Mouse (Mus musculus) embryo, embryonic 11.5 days (tissue): ENCODE results near the gene Tubb4a.
A peak's percentile ranks its signal among the peaks of the same experiment; 100 is the strongest.

Source experiments
- DNase-seq: peaks from one replicate; pipeline ENCODE4 v3.0.0-alpha.2; 2012; ENCODE audit warnings: low read depth, low spot score

Tubb4a gene

DNA sequence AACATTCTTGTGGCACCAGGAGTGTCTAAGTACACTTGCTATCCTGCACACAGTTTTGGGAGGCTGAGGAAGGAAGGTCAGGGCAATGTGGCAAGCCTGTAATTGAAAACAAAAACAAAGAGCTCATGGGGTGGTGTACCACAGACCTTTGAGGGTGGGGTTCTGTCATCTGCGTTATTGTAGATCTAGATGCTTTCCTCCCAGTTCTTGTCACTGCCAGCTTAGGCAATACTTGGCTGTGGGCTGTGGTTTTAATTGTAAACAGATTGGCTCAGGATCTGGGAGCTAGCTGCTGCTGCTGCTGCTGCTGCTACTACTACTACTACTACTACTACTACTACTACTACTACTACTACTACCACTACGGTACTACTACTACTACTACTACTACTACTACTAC, 14.7 kb upstream of the Tubb4a start:
- DNase-seq = no peak

DNA sequence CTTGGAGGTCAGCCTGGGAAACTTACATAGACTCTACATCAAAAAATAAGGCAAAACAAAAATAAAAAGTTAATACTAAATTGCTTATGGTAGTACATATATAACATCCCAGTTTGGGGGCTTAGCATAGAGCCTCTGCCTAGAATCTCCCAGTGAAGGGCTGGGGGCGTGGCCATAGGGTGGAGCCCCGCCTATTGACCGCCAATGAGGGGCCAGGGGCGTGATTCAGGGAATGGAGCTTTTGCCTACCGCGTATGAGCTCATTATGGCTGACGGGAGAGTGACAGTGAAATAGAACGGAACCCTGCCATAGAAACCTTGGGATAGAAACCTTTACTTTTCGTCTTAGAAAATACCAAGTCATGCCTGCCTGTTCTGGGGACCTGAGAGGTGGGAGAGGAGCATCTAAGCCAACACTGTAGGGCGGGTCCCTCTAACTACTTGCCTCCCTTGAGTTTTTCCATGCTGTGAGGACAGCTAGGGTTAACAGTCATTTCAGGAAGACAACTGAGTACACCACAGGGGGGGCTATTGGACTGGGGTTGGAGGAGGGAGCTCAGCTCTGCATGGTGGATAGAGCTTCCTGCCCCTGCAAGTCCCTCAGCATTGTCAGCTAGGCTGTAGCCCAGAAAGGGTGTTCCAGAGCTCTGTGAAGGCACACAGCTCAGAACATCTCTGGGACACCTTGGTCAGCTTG, 12.2 kb upstream of the Tubb4a start:
- no peak for DNase-seq

- DNase-seq = no peak
Measured at GRCm38 (mm10) chr17:57098321-57098720, 10.7 kb upstream of the Tubb4a start.

- DNase-seq = peak; percentile 72
Measured at GRCm38 (mm10) chr17:57096623-57096920, 9.0 kb upstream of the Tubb4a start.

GRCm38 (mm10) chr17:57095855-57096622, 8.5 kb upstream of the Tubb4a start:
- DNase-seq = no peak

GRCm38 (mm10) chr17:57094222-57094621, 6.6 kb upstream of the Tubb4a start:
- DNase-seq = no peak

DNA sequence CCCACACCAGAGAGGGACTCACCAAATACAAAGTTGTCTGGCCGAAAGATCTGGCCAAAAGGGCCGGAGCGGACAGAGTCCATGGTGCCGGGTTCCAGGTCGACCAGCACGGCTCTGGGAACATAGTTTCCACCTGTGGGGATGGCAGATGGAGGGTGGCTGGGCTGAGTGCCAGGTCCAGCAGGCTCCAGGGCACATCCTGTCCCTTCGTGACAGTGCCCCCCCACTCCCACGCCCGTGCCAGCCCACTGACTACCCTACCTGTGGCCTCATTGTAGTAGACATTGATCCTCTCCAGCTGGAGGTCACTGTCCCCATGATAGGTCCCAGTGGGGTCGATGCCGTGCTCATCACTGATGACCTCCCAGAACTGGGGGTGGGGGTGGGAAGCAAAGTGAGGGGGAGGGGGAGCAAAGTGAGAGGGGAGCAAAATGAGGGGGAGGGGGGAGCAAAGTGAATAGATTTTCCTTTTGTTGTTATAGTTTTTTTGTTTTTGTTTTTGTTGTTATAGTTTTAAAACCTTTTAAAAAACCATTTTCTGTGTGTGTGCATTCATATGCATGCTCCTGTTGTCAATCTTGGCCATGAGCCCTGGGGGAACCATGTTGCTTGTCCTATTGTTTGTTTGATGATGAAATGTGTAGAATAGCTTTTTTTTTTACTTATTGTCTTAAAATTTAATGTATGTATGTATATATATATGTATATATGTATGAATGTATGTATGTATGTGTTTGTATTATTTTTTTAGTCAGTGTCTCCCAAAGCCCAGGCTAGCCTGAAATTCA, 1.4 kb downstream of the Tubb4a start:
- DNase-seq = no peak

DNA sequence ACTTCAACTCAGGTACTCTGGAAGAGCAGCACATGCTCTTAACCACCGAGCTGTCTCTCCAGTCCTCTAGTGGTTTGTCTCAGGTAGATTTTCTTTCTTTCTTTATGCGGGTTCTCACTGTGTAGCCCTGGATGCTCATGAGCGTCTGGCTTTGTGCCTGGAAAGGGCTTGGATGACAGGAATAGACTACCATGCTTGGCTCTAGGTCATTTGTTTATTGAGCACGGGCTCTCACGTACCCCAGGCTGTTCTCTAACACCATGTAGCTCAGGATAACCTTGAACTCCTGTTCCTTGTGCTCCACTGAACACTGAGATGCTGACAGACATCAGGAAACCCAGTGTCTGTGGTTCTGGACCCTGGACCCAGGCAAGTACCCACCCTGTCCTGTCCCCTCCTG, 5.1 kb downstream of the Tubb4a start:
- DNase-seq = no peak

DNA sequence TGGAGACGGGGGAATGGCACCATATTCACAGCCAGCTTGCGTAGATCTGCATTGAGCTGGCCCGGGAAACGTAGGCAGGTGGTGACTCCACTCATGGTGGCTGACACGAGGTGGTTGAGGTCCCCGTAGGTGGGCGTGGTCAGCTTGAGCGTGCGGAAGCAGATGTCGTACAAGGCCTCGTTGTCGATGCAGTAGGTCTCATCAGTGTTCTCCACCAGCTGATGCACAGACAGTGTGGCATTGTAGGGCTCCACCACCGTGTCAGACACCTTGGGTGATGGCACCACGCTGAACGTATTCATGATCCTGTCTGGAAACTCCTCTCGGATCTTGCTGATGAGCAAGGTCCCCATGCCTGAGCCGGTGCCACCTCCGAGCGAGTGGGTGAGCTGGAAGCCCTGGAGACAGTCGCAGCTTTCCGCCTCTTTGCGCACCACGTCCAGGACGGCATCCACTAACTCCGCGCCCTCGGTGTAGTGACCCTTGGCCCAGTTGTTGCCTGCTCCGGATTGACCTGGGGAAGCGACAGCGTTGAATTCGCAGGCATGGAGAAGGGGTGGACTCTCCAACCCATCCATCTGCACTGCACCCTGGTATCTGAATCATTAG, 6.2 kb downstream of the Tubb4a start:
- no peak for DNase-seq

- DNase-seq = no peak
Measured at GRCm38 (mm10) chr17:57079919-57080318, 7.7 kb downstream of the Tubb4a start.

GRCm38 (mm10) chr17:57078336-57078735, 9.2 kb downstream of the Tubb4a start, which contains the start of gene Dennd1c:
TSS of gene Dennd1c (minus strand) at chr17:57078514.
- no peak for DNase-seq

DNA sequence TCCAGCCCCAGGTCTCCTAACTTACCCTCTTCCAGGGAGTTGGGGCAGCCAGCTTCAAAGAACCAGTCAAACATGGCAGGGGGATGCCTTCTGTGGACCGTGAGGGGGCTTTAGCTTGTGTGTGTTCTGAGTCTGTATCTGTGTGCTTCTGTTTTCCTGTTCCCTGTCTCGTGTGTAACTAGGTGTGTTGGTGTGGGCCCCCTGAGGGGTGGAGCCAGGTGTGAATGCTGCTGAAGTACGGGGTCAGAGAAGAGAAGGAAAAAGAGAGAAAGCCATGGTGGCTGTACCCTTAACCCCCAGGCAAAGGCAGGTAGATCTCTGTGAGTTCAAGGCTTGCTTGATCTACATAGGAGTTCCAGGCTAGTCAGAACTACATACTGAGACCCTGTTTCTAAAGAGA, 10.7 kb downstream of the Tubb4a start:
- DNase-seq = no peak

- DNase-seq = no peak
Measured at GRCm38 (mm10) chr17:57070699-57071098, 16.9 kb downstream of the Tubb4a start.

DNA sequence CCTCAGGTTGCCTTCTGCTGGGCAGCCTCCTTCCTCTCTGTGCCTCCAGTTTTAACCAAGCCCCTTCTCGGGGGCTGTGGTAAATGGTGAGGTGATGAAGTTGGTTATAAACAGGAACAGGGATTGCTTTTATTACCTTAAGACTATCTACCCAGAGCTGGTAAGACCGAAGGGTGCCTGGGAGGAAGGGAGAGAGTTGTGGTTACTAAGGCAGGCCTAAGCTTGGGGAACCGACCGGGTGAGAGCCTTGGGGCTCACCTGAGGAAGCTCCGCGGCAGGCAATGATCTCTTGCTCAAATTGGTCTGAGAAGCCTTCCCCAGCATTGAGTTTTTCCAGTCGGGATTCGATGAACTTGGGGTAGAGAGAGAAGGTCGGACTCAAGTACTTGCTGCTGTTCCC, 17.3 kb downstream of the Tubb4a start:
- DNase-seq = no peak

GRCm38 (mm10) chr17:57066908-57067307, 20.7 kb downstream of the Tubb4a start:
- DNase-seq = no peak

- DNase-seq = no peak
Measured at GRCm38 (mm10) chr17:57063031-57063430, 24.6 kb downstream of the Tubb4a start.

DNA sequence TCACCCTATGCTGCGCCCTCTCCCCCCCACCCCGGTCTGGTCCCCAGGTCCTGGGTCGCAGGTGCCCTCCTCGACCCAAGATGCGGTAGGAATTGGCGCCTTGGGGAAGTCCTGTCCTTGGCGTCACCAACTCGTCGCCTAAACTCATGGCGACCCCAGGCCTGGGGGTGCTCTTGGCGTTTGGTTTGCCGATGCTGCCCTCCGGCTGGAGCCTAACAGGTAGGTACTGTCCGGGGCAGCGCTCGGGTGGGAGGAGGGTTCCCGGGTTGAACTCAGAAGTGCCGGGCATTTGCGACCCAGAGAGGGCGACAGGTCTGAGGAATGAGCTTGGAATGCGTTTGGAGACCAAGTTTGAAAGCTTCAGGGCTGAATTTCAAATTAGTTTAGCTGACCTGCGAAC, 25.0 kb downstream of the Tubb4a start:
- DNase-seq = no peak

GRCm38 (mm10) chr17:57062011-57062521, 25.5 kb downstream of the Tubb4a start:
- no peak for DNase-seq

DNA sequence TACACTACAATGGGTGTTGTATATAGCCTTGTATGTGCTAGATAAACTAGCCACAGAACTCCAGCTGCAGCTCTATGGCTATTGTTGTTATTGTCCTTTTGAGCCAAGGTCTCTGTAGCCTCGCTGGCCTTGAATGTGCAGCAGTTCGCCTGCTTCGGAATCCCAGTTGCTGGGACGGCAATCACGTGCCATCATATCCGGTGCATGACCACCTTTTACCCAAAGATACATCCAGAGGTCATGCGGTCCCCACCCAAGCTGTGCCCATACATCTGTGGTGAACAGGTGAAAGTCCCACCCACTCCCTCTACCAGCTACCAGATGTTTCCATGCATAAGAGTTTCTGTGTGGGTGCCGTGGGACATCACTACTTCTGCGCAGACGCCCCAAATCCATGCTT, 26.5 kb downstream of the Tubb4a start:
- no peak for DNase-seq

DNA sequence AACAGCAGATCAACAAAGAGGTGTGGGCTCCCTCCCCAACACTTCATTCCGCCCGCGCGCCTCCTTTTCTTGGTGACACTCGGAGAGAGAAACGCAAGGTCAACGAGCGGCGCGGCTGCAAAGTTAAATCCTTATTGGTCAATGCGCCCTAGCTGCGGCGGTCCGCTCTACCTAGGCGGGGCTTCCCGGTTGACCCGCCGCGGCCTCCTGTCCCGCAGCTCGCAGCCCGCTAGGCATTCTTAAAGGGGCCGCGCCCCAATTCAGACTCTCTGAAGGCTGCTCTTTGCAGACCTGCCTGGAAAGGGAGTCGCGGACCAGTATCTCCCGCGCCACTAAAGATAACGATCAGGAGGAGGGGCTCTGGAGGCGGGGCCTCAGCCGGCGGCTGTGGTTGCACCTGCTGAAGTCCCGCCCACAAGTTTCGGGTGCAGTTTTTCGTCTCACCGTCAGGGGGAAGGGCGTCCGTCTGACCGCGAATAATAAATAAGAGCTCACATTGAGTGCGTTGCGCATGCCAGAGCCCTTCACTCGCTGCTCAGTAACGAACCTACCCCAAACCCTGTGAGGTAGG, 27.3 kb downstream of the Tubb4a start:
- peak; percentile 88 for DNase-seq

- peak; percentile 56 for DNase-seq
Measured at GRCm38 (mm10) chr17:57059486-57059977, 28.1 kb downstream of the Tubb4a start, which contains the start of gene Slc25a23. TSS of gene Slc25a23 (minus strand) at chr17:57059863.
